Mouse (Mus musculus) hindbrain, embryonic 10.5 days (tissue): ENCODE measurements around the gene Jun. TPM values are rescaled to one million over a fixed set of nuclear protein-coding genes. Genes with fewer than 3 reads are reported as not detected.

ENCODE experiments used
- DNase-seq: peaks from one replicate; pipeline ENCODE4 v3.0.0-alpha.2; 2017; ENCODE audit warnings: low spot score
- H3K27ac ChIP-seq: fragments of 300-500 bp; sonication (generic); 2 replicates; pipeline ENCODE4 v1.5.1; 2016; ENCODE audit warnings: mild to moderate bottlenecking, moderate library complexity
- H3K27me3 ChIP-seq: fragments of 300-500 bp; sonication (generic); 2 replicates; pipeline ENCODE4 v1.6.1; 2016; ENCODE audit warnings: mild to moderate bottlenecking; ENCODE audit not compliant: poor library complexity, insufficient read depth, severe bottlenecking
- H3K36me3 ChIP-seq: fragments of 300-500 bp; sonication (generic); 2 replicates; pipeline ENCODE4 v1.6.1; 2016; ENCODE audit warnings: mild to moderate bottlenecking, moderate library complexity
- H3K4me1 ChIP-seq: fragments of 300-500 bp; sonication (generic); replicated peaks from 2 replicates; pipeline ENCODE4 v1.6.1; 2016; ENCODE audit warnings: mild to moderate bottlenecking
- H3K4me3 ChIP-seq: fragments of 300-500 bp; sonication (generic); 2 replicates; pipeline ENCODE4 v1.5.1; 2016; ENCODE audit warnings: mild to moderate bottlenecking, moderate library complexity
- H3K9me3 ChIP-seq: fragments of 300-500 bp; sonication (generic); 2 replicates; pipeline ENCODE4 v1.6.1; 2016; ENCODE audit warnings: mild to moderate bottlenecking, moderate library complexity
- WGBS: fragments of 180-500 bp; shearing (Covaris S2); methylation state at CpG from one replicate; pipeline ENCODE4 v1.1.7; 2016; 5-methylcytosine and 5-hydroxymethylcytosine counted together
- polyA plus RNA-seq: library from polyadenylated mRNA; unstranded; fragments of >200 nt; fragmentation: Nextera tagmentation; extraction: Ambion mirVana; gene quantifications from 2 replicates; pipeline ENCODE4 v1.2.1, GENCODE M21; 2016

Gene Jun
- polyA plus RNA-seq, 1 experiment from 2014 or later, result 63.7 TPM

- H3K9me3 ChIP-seq, result no peaks in the 10 kb centered on the region
- H3K4me1 ChIP-seq, result no peaks in the 10 kb centered on the region
- H3K27ac ChIP-seq, result no peak overlapping the region
- H3K36me3 ChIP-seq, result no peaks in the 10 kb centered on the region
- H3K4me3 ChIP-seq, result no peak overlapping the region
- no peak for DNase-seq
- no peaks in the 10 kb centered on the region for H3K27me3 ChIP-seq
These were observed 39.8 kb downstream of the Jun start for GRCm38 (mm10) chr4:95012256-95012655.

- Histone ChIP-seq H3K27ac (no peak overlapping the region), H3K36me3 (no peaks in the 10 kb centered on the region), H3K9me3 (no peaks in the 10 kb centered on the region), H3K4me1 (no peaks in the 10 kb centered on the region), H3K4me3 (no peak overlapping the region), H3K27me3 (no peaks in the 10 kb centered on the region)
- 46% methylated on average over 13 of the region's 13 CpGs for WGBS
- DNase-seq, result peak; percentile 66
These were observed 43.6 kb downstream of the Jun start for GRCm38 (mm10) chr4:95008175-95009057.

GRCm38 (mm10) chr4:95007759-95008158 is 44.3 kb downstream of the Jun start:
- Histone ChIP-seq H3K36me3 (no peaks in the 10 kb centered on the region), H3K4me3 (no peak overlapping the region), H3K27ac (no peak overlapping the region), H3K27me3 (no peaks in the 10 kb centered on the region), H3K9me3 (no peaks in the 10 kb centered on the region), H3K4me1 (no peaks in the 10 kb centered on the region)
- no peak for DNase-seq
- WGBS, result 73% methylated on average over 8 of the region's 8 CpGs

GRCm38 (mm10) chr4:95005251-95005830 is 46.7 kb downstream of the Jun start:
- H3K36me3 ChIP-seq, result no peaks in the 10 kb centered on the region
- H3K9me3 ChIP-seq, result no peaks in the 10 kb centered on the region
- no peak for DNase-seq
- 83% methylated on average over 6 of the region's 6 CpGs for WGBS
- H3K27me3 ChIP-seq, result no peaks in the 10 kb centered on the region
- H3K4me1 ChIP-seq, result no peaks in the 10 kb centered on the region
- no peak overlapping the region for H3K4me3 ChIP-seq
- no peak overlapping the region for H3K27ac ChIP-seq

- Histone ChIP-seq H3K4me1 (no peaks in the 10 kb centered on the region), H3K27me3 (no peaks in the 10 kb centered on the region), H3K9me3 (no peaks in the 10 kb centered on the region), H3K4me3 (no peak overlapping the region), H3K36me3 (no peaks in the 10 kb centered on the region), H3K27ac (no peak overlapping the region)
- WGBS, result 73% methylated on average over 6 of the region's 6 CpGs
- no peak for DNase-seq
These were observed 50.8 kb downstream of the Jun start for GRCm38 (mm10) chr4:95001043-95001775.

- no peak for DNase-seq
- Histone ChIP-seq H3K9me3 (no peaks in the 10 kb centered on the region), H3K4me1 (no peaks in the 10 kb centered on the region), H3K4me3 (no peak overlapping the region), H3K36me3 (no peaks in the 10 kb centered on the region), H3K27ac (no peak overlapping the region), H3K27me3 (no peaks in the 10 kb centered on the region)
- WGBS, result 88% methylated on average over 1 of the region's 1 CpGs
These were observed 51.9 kb downstream of the Jun start for GRCm38 (mm10) chr4:95000147-95000546.

- Histone ChIP-seq H3K36me3 (no peaks in the 10 kb centered on the region), H3K27me3 (no peaks in the 10 kb centered on the region), H3K9me3 (no peaks in the 10 kb centered on the region), H3K27ac (no peak overlapping the region), H3K4me1 (no peaks in the 10 kb centered on the region), H3K4me3 (no peak overlapping the region)
- DNase-seq, result no peak
- WGBS, result 69% methylated on average over 3 of the region's 3 CpGs
These were observed 52.8 kb downstream of the Jun start for GRCm38 (mm10) chr4:94999249-94999648.

Other genes starting within 250 kb of the Jun start
- 0.13 and 0.30 TPM in 2 replicates for gene Eqtn, start 123.4 kb downstream of the Jun start, polyA plus RNA-seq
- 23.1 and 27.5 TPM in 2 replicates for gene Mysm1, start 73.1 kb downstream of the Jun start, polyA plus RNA-seq